Mouse (Mus musculus) ES-E14 (cell line): ENCODE measurements around the gene Olfr1137.

ENCODE experiments used
- CHD2 ChIP-seq: IDR thresholded peaks from 2 replicates; pipeline ENCODE4 v1.6.1; 2014; ENCODE audit warnings: mild to moderate bottlenecking, low read depth, low read length, inconsistent platforms
- HCFC1 ChIP-seq: IDR thresholded peaks from 2 replicates; pipeline ENCODE4 v1.6.1; 2012; ENCODE audit warnings: low read length, inconsistent platforms, borderline replicate concordance; ENCODE audit not compliant: insufficient read depth
- MAFK ChIP-seq: IDR thresholded peaks from 2 replicates; pipeline ENCODE4 v1.6.1; 2014; ENCODE audit warnings: mild to moderate bottlenecking, low read depth, low read length, inconsistent platforms; ENCODE audit not compliant: insufficient read depth
- ZC3H11A ChIP-seq: IDR thresholded peaks from 2 replicates; pipeline ENCODE4 v1.6.1; 2012; ENCODE audit warnings: low read depth, mild to moderate bottlenecking, inconsistent platforms, low read length, borderline replicate concordance

GRCm38 (mm10) chr2:87753891-87754290 lies 40.9 kb upstream of the Olfr1137 start, which contains the start of gene Olfr1141:
- no peak for TF ChIP-seq MAFK
- no peak for TF ChIP-seq CHD2
- TF ChIP-seq HCFC1, result no peak
- no peak for TF ChIP-seq ZC3H11A
